Mouse (Mus musculus) left cerebral cortex, postnatal 25 days (tissue): ENCODE results near the gene Akr1b10. TPM values are rescaled to one million over a fixed set of nuclear protein-coding genes. Genes with fewer than 3 reads are reported as not detected.
"Not testable (repeated sequence)": the region's sequence is repeated elsewhere in the genome, so short reads cannot be mapped to it uniquely, and the experiment has no call there.

Source experiments
- DNase-seq, 2 experiments: peaks; one replicate each; pipeline ENCODE4 v3.0.0; 2022; ENCODE audit warnings: low spot score in 2 of 2, mixed read lengths in 1 of 2
- intact Hi-C: fragments of 180-260 bp; cut with DNase I; formaldehyde crosslinking; loops from one replicate; pipeline ENCODE4 v1.15.1; 2025
- total RNA-seq, 2 experiments: library from RNA; stranded (reverse); gene quantifications; 2 replicates each; pipeline ENCODE4 v1.2.3; 2021

The Akr1b10 gene
- 10 to 100 TPM; 19.5 to 21.0 TPM for total RNA-seq

- intact Hi-C loops = no loop called here
Observed at GRCm38 (mm10) chr6:34384110-34384661, at the start of gene Akr1b10. Gene Akr1b10, plus strand, starts transcription at chr6:34384218.

GRCm38 (mm10) chr6:34334673-34335072 lies 49.3 kb upstream of the Akr1b10 start:
- no peak for DNase-seq
- intact Hi-C loops = no loop called here

More at GRCm38 (mm10) chr6:34384110-34384661, at the start of gene Akr1b10:
- DNase-seq = peak; percentile 80 to 88

- DNase-seq = peak in 1 of 2 experiments; percentile 63
- intact Hi-C loops = no loop called here
Observed at GRCm38 (mm10) chr6:34337799-34338198, 46.2 kb upstream of the Akr1b10 start.

GRCm38 (mm10) chr6:34341991-34342390 lies 42.0 kb upstream of the Akr1b10 start:
- DNase-seq = no peak

GRCm38 (mm10) chr6:34342476-34342875 lies 41.5 kb upstream of the Akr1b10 start:
- DNase-seq = no peak
- intact Hi-C loops = no loop called here

More at GRCm38 (mm10) chr6:34341991-34342390, 42.0 kb upstream of the Akr1b10 start:
- intact Hi-C loops = no loop called here

DNA sequence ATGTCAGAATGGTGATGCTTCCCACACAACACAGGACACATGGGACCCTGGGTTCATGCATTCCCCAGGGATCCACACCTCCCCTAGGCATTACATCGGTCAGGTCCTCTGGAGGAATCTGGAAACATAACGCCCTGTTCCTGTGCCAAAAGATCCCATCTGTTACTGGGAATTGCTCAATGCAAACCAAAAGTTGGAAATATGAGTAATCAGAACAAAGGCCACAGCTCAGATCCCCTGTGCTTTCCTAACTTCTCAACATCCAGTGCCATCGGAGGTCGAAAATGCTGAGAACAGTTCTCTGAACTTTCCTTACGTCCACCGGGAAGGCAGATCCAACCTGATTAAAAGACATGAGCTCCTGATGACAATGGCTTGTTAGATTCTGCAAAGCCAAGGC lies 40.6 kb upstream of the Akr1b10 start:
- DNase-seq = no peak
- intact Hi-C loops = no loop called here

DNA sequence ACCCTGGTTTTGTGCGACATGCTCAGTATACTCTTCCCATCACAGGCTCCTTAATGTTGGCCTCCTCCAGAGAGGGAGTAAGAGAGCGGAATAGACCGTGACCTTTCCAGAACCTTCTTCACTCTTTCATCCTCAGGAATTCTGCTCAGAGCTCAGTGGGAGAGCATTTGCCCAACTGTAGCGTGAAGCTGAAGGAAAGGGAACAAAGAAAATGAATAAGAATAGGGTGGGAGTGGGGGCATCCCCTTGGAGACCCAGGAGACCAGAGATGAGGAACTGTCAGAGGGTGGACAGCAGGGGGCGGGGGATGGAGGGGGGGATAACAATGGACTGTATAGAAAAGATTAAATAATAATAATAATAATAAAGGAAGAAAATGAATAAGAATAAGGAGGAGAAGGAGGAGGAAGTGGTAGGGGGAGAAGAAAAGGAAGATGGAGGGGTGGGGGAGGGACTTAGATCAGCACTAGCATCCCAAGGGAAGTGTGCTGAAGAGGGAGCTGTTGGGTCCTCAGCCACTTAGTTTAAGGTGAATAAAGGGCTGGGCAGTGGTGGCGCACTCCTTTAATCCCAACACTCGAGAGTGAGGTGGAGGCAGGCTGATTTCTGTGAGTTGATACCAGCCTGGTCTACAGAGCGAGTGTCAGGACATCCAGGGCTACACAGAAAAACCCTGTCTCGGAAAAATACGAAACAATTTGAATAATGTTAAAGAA lies 39.7 kb upstream of the Akr1b10 start:
- intact Hi-C loops = no loop called here
- no peak for DNase-seq

DNA sequence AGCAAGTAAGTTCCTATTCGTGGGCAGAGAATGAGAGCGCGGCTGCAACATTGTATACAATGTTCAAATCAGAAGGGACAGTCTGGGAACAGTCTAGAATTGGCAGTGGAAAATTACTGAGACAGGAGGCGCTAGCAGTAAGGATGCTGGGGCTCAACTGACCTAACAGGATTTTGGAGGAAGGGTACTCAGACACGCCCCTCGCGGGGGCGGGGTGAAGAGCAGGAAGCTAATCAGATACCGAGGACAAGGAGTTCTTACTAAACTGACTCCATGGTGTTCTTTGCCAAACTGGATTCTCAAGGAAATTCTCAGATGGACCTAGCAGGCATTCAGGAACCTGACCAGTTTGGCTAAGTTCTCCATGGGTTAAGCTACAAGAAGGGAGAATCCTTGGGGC lies 39.1 kb upstream of the Akr1b10 start:
- intact Hi-C loops = no loop called here
- no peak for DNase-seq

DNA sequence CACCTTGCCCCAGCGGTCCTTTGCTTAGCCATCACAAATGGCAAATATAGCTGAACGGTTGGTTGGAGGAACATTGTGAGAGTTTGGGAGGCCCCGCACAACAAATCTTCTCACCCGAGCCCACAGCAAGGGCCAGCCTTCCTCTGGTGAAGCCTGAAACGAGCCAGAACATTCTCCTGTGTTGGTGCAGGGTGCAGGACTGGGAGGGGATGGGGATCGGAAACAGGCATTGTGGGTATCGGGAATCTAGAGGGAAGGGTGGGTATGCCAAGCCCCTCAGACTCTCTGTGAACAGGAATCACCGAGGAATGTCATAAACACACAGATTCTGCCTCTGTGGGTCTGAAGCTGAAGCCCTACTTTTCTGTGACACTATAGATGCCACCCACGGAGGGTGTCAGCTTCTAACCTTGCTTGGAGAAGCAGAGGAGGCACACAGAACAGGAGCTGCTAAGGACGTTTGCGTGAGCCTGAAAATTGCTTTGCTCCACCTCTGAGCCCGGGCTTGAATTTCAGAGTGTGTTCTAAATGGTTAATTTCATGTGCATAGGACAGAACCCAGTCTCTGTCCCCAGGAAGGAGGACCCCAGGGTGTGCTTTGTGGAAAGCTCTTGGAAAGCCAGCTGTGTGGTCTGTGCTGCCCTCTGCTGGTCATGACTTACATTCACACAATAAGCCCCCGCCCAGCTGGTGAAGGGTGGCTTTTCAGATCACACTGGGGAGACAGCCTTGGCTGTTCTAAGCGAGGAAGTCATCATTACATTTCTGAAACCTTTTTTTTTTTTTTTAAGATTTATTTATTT lies 37.7 kb upstream of the Akr1b10 start:
- peak; percentile 68 to 85 for DNase-seq

DNA sequence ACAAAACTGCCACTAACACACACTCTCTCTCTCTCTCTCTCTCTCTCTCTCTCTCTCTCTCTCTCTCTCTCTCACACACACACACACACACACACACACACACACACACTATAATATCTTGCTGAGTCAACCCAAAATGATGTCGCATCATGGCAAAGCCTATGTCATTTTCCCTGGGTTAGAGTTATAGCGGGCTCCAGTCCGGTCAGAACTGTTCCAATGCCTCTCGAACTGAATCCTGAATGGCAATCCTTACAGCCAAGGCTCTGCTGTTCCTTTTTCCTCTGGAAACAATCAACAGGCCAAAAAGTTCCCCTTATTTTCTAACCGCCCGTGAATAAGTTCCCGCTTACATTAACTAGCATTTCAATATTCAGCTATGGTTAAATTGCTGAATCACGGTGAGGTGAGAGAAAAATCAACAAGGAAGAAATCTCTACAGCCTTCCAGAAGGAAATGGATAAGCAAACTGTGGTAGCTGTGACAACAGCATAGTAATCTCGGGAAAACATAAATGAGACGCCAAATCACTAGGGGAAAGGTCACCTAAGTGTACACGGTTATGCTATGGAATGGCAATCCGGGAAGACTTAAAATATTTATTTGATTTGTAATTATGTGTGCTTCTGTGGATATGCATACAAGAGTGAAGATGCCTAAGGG lies 33.9 kb upstream of the Akr1b10 start:
- intact Hi-C loops = no loop called here
- DNase-seq = no peak

More for the DNA sequence above, 37.7 kb upstream of the Akr1b10 start:
- intact Hi-C loops = loop anchor here (1.0 kb wide), 1 partner anchor 53 kb away; no protein-coding TSS in a partner anchor

DNA sequence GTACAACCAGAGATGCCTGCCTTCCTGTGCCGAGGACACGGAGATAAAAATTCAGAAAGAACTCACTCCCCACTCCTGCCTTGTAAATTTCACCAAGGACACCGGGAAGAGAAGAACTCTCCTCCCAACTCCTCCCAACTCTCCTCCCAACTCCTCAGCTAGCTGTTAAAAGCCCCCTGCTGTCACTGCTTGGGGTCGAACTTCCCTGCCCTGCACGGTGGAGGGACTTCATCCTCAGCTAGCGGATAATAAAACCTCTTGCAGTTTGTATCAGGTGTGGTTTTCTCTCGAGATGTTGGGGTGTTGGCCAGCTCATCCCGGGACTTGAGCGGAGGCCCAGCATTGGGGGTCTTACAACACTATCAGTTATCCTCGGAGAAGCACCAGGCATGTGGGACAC lies 32.5 kb upstream of the Akr1b10 start:
- DNase-seq, intact Hi-C loops: not testable (repeated sequence)

GRCm38 (mm10) chr6:34352401-34352800 lies 31.6 kb upstream of the Akr1b10 start:
- intact Hi-C loops = no loop called here
- DNase-seq = no peak

GRCm38 (mm10) chr6:34353658-34354353 lies 30.2 kb upstream of the Akr1b10 start, which contains the start of gene Akr1b8:
Gene Akr1b8, plus strand, starts transcription at chr6:34354119.
- intact Hi-C loops = no loop called here
- peak in 1 of 2 experiments; percentile 16 for DNase-seq

GRCm38 (mm10) chr6:34354354-34355348 lies 29.4 kb upstream of the Akr1b10 start:
- intact Hi-C loops = no loop called here

DNA sequence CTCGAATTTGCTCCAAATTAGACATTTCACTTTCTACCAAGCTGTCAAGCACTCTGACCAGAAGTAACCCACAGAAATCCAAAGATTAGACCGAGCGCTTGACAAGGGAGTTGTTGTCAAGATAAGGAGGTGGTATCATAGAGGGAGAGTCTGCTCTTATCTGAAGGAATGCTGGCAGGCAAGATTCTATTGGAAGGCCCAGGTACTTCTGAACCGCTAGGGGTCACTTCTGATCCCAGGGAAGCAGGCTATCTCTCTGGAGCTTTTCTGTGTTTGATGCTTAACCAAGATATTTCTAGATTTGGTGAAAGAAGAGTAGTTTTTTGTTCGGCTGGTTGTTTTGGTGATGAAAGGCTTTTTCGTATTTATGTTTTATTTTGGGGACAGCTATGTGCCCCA lies 28.7 kb upstream of the Akr1b10 start:
- no peak for DNase-seq
- intact Hi-C loops = no loop called here

More at GRCm38 (mm10) chr6:34354354-34355348, 29.4 kb upstream of the Akr1b10 start:
- DNase-seq = no peak

- intact Hi-C loops = no loop called here
- no peak for DNase-seq
Observed at GRCm38 (mm10) chr6:34355841-34356240, 28.2 kb upstream of the Akr1b10 start.

GRCm38 (mm10) chr6:34364217-34365136 lies 19.5 kb upstream of the Akr1b10 start:
- DNase-seq = no peak
- intact Hi-C loops = no loop called here
